Mouse (Mus musculus) intestine, postnatal 0 days (tissue): ENCODE measurements at regions not wholly inside any gene's neighbourhood (a gene's known extent, or its start where the extent isn't known, plus 50 kb on each side); places are given as distances from the start of the nearest gene placed in this dataset.

Source experiments
- ATAC-seq: fragments of 200-750 bp; cut with Nextera tagmentation; 2 replicates; pipeline ENCODE4 v1.8.0; 2017; ENCODE audit warnings: mild to moderate bottlenecking, moderate TSS enrichment, moderate library complexity
- H3K27ac ChIP-seq: fragments of 300-500 bp; sonication (generic); 2 replicates; pipeline ENCODE4 v1.5.1; 2014; ENCODE audit warnings: mild to moderate bottlenecking, low read depth, low read length, moderate library complexity
- H3K27me3 ChIP-seq: fragments of 300-500 bp; sonication (generic); replicated peaks from 2 replicates; pipeline ENCODE4 v1.6.1; 2014; ENCODE audit warnings: low read length, mixed read lengths; ENCODE audit not compliant: control insufficient read depth, insufficient read depth
- H3K36me3 ChIP-seq: fragments of 300-500 bp; sonication (generic); 2 replicates; pipeline ENCODE4 v1.6.1; 2014; ENCODE audit warnings: mild to moderate bottlenecking, moderate library complexity; ENCODE audit not compliant: control insufficient read depth, insufficient read depth
- H3K4me1 ChIP-seq: fragments of 300-500 bp; sonication (generic); replicated peaks from 2 replicates; pipeline ENCODE4 v1.6.1; 2014; ENCODE audit warnings: antibody characterized with exemption, low read length, mixed read lengths; ENCODE audit not compliant: control insufficient read depth, insufficient read depth
- H3K4me2 ChIP-seq: fragments of 300-500 bp; sonication (generic); replicated peaks from 2 replicates; pipeline ENCODE4 v1.6.1; 2014; ENCODE audit warnings: low read depth, mild to moderate bottlenecking, moderate library complexity
- H3K4me3 ChIP-seq: fragments of 300-500 bp; sonication (generic); 2 replicates; pipeline ENCODE4 v1.5.1; 2014; ENCODE audit warnings: low read depth, low read length
- H3K9ac ChIP-seq: fragments of 300-500 bp; sonication (generic); 2 replicates; pipeline ENCODE4 v1.6.1; 2014; ENCODE audit warnings: mild to moderate bottlenecking, low read depth, low read length
- H3K9me3 ChIP-seq: fragments of 300-500 bp; sonication (generic); 2 replicates; pipeline ENCODE4 v1.6.1; 2016; ENCODE audit warnings: mixed run types; ENCODE audit not compliant: control insufficient read depth
- CTCF ChIP-seq: sonication (generic); IDR thresholded peaks from 2 replicates; pipeline ENCODE4 v1.5.1; 2016; ENCODE audit warnings: low read depth, mild to moderate bottlenecking, control low read depth, antibody characterized with exemption, moderate library complexity
- WGBS: fragments of 180-500 bp; shearing (Covaris S2); extraction: QIAGEN DNeasy Blood & Tissue Kit; methylation state at CpG from one replicate; pipeline ENCODE4 v1.1.7; 2014; 5-methylcytosine and 5-hydroxymethylcytosine counted together

DNA sequence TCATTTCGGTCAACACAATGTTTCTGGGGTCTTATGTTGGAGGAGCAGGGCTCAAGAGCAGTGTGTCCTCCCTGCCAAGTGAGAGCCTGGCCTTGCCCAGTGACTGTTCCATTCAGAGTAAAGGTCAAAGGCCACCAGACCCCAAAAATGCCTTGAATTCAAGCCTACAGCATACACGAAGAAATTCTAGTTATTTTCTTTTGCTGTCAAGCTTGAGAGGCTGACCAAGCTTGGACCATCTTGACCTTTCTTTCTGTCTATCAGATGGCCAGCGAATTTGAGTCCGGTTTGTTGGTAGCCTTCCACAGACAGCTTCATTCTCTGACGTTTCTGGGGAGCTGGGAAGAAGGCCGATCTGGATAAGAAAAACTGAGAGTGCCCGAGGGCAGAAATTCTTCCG is 68.1 kb upstream of the Map4k3 start:
- no peak for ATAC-seq
- 95% methylated on average over 8 of the region's 8 CpGs for WGBS

DNA sequence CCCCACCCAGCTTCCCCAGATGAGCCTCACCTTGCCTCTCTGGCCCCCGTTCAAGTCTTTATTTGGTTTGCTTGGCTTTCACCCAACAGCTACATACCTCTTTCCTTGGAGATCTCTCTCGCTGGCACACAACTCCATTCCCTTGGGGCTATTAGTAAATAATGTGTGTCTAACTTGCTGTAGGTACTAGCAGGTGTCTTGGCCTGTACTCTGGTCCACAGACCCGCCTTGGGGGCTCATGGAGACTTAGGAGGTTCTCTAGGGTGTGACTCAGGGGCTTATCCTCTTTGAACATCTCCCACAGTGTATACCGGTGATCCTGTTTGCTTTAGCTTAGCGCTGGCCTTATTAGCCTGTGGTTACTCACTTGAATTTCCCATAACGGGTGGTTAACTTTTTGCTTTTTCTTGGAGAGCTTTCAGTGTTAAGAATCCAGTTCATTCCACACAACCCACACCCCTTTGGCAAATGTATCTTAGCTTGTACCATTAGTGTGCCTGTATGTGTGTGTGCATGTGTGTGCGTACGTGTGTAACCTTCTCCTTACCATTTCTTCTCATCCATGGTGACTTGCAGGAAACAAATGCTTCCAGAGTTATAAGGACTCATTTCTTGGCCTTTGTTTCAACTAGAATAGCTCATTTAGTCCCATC is 67.3 kb upstream of the Map4k3 start:
- Histone ChIP-seq H3K9ac (no peak overlapping the region), H3K4me3 (no peak overlapping the region), H3K27me3 (no peaks in the 10 kb centered on the region), H3K36me3 (no peaks in the 10 kb centered on the region), H3K4me1 (no peaks in the 10 kb centered on the region), H3K27ac (no peak overlapping the region), H3K4me2 (no peak overlapping the region), H3K9me3 (no peaks in the 10 kb centered on the region)
- no peak for TF ChIP-seq CTCF
- WGBS = 64% methylated on average over 8 of the region's 8 CpGs
- ATAC-seq = no peak

More for the DNA sequence above, 68.1 kb upstream of the Map4k3 start:
- Histone ChIP-seq H3K9ac (no peak overlapping the region), H3K4me1 (no peaks in the 10 kb centered on the region), H3K27me3 (no peaks in the 10 kb centered on the region), H3K4me2 (no peak overlapping the region), H3K4me3 (no peak overlapping the region), H3K36me3 (no peaks in the 10 kb centered on the region), H3K9me3 (no peaks in the 10 kb centered on the region), H3K27ac (no peak overlapping the region)
- TF ChIP-seq CTCF = no peak

DNA sequence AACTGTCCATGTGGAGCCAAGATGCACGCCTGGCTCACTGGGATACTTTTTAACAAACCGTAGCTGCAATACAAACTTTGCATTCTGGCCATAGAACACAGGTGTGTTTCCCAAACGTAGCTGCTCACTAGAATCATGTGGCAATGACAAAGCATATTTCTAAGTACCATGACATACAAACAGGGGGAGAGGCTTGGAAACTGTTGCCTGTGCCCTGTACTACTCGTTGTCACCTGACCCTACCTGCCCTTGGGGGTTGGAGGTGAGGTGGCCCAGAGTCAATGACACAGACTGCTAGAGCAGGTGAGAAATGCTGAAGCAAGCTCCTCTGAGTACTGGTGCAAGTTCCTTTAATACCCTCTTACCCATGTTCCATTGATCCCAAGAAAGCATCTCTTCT is 64.3 kb upstream of the Map4k3 start:
- no peaks in the 10 kb centered on the region for H3K9me3 ChIP-seq
- no peak overlapping the region for H3K4me3 ChIP-seq
- H3K4me1 ChIP-seq = no peaks in the 10 kb centered on the region
- ATAC-seq = no peak
- no peak overlapping the region for H3K4me2 ChIP-seq
- WGBS = 75% methylated on average over 4 of the region's 4 CpGs
- no peak overlapping the region for H3K27ac ChIP-seq
- no peaks in the 10 kb centered on the region for H3K36me3 ChIP-seq
- TF ChIP-seq CTCF = no peak
- no peak overlapping the region for H3K9ac ChIP-seq
- H3K27me3 ChIP-seq = no peaks in the 10 kb centered on the region

DNA sequence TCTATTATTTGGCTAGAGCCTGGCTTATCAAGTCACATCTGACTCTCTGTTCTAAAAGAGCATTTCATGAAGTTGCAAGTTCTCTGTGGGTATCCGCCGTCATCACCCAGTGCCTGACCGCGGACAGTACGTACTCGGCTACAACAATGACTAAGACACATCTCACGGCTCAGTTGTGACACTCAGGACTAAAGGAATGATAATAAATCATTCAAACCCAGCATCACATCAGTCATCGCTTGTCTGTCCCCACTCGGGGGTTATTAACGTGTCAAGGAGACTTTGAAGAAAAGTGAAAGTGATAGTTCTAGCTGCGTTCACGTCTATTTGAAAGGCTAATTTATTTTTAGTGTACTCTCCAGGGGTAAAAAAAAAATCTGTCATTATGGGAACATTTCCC is 61.4 kb upstream of the Map4k3 start:
- no peaks in the 10 kb centered on the region for H3K36me3 ChIP-seq
- no peaks in the 10 kb centered on the region for H3K9me3 ChIP-seq
- TF ChIP-seq CTCF = no peak
- H3K9ac ChIP-seq = no peak overlapping the region
- H3K27me3 ChIP-seq = no peaks in the 10 kb centered on the region
- 79% methylated on average over 12 of the region's 12 CpGs for WGBS
- no peak overlapping the region for H3K4me3 ChIP-seq
- H3K4me1 ChIP-seq = 0 out of 2 replicates have a peak, but pooled peaks cover 3% of the 10 kb centered on the region
- ATAC-seq = no peak
- no peak overlapping the region for H3K27ac ChIP-seq
- H3K4me2 ChIP-seq = no peak overlapping the region

DNA sequence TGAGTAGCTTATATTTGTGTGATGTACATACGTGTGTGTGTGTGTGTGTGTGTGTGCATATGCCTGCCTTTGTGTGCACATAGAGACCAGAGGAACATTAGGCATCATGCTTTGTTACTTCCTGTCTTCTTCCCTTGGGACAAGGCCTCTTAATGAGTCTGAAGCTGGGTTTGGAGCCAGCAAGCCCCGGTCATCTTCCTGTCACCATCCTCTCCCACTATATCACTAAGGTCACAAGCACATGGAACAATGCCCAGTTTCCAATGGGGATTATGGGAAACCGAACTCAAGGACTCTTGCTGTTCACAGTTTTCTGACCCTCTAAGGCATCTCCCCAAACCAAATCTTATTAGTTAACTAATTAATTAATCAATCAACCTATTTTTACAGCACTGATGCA is 60.7 kb upstream of the Map4k3 start:
- H3K9me3 ChIP-seq = no peaks in the 10 kb centered on the region
- H3K9ac ChIP-seq = no peak overlapping the region
- WGBS = 81% methylated on average over 3 of the region's 3 CpGs
- no peaks in the 10 kb centered on the region for H3K27me3 ChIP-seq
- H3K4me3 ChIP-seq = no peak overlapping the region
- 0 out of 2 replicates have a peak, but pooled peaks cover 3% of the 10 kb centered on the region for H3K4me1 ChIP-seq
- H3K36me3 ChIP-seq = no peaks in the 10 kb centered on the region
- no peak overlapping the region for H3K27ac ChIP-seq
- no peak for TF ChIP-seq CTCF
- ATAC-seq = no peak
- H3K4me2 ChIP-seq = no peak overlapping the region

DNA sequence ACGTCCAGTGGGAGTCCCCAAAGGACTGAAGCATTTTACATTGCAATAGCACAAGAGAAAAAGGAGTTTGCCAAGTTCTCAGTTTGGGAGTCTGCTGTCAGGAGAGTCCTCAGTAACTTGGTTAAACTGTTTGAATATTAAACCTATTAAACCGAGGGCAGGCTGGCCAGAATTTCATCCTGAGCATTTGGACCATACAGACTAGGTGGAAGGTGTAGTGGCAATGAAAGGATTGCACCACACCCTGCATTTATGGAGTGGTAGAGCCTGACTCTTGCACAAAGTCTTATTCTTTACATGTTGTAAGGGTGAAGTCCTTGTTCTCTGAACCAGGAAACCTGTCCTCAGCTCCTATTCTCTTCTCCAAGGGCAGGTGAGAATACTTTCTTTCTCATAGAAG is 58.6 kb upstream of the Map4k3 start:
- no peak overlapping the region for H3K4me2 ChIP-seq
- peak; percentile 86 for ATAC-seq
- H3K27ac ChIP-seq = 0 out of 2 replicates have a peak overlapping the region, but pooled peaks have one; percentile 9
- TF ChIP-seq CTCF = peak; percentile 46
- no peak overlapping the region for H3K9ac ChIP-seq
- WGBS = 13% methylated on average over 2 of the region's 2 CpGs
- H3K4me3 ChIP-seq = no peak overlapping the region
- 0 out of 2 replicates have a peak, but pooled peaks cover 3% of the 10 kb centered on the region for H3K4me1 ChIP-seq
- no peaks in the 10 kb centered on the region for H3K9me3 ChIP-seq
- no peaks in the 10 kb centered on the region for H3K27me3 ChIP-seq
- no peaks in the 10 kb centered on the region for H3K36me3 ChIP-seq
